Mouse (Mus musculus) lung, adult 18-20 months (tissue): Measurements from ENCODE around the gene Ptpn21.

ENCODE experiments used
- DNase-seq, 2 experiments: peaks; one replicate each; pipeline ENCODE4 v3.0.0; 2022; ENCODE audit warnings: mixed read lengths in 2 of 2

Ptpn21 gene

GRCm38 (mm10) chr12:98644852-98645251 is 92.4 kb downstream of the Ptpn21 start:
- DNase-seq = no peak

- no peak for DNase-seq
These were observed 108.8 kb downstream of the Ptpn21 start for GRCm38 (mm10) chr12:98628260-98628970.

GRCm38 (mm10) chr12:98627392-98628259 is 109.6 kb downstream of the Ptpn21 start, which contains the start of gene Spata7:
Spata7 (plus strand) TSS chr12:98628157.
- peak; percentile 79 to 88 for DNase-seq
